Mouse (Mus musculus) induced T-regulatory cell, adult 2 months (primary cell): ENCODE measurements around the gene Mpst.
A peak's percentile ranks its signal among the peaks of the same experiment; 100 is the strongest.

Experiments used
- DNase-seq: peaks from one replicate; pipeline ENCODE4 v3.0.0-alpha.2; 2012; ENCODE audit warnings: low read depth

Mpst gene

GRCm38 (mm10) chr15:78406293-78406934 is at the start of gene Mpst:
Mpst (plus strand) TSS chr15:78406416.
- DNase-seq, result peak; percentile 95

- no peak for DNase-seq
These were observed 40.3 kb upstream of the Mpst start for GRCm38 (mm10) chr15:78365916-78366315.

- DNase-seq, result no peak
These were observed 39.3 kb upstream of the Mpst start for GRCm38 (mm10) chr15:78366875-78367274.

GRCm38 (mm10) chr15:78367811-78368210 is 38.4 kb upstream of the Mpst start:
- DNase-seq, result no peak

- peak; percentile 69 for DNase-seq
These were observed 37.3 kb upstream of the Mpst start for GRCm38 (mm10) chr15:78368926-78369346.

GRCm38 (mm10) chr15:78369641-78370040 is 36.6 kb upstream of the Mpst start:
- DNase-seq, result no peak

- DNase-seq, result no peak
These were observed 33.4 kb upstream of the Mpst start for GRCm38 (mm10) chr15:78372796-78373195.

- DNase-seq, result no peak
These were observed 32.0 kb upstream of the Mpst start for GRCm38 (mm10) chr15:78374204-78374603.

GRCm38 (mm10) chr15:78377859-78378258 is 28.4 kb upstream of the Mpst start:
- DNase-seq, result no peak

- DNase-seq, result no peak
These were observed 27.7 kb upstream of the Mpst start for GRCm38 (mm10) chr15:78378556-78378955.

- no peak for DNase-seq
These were observed 26.0 kb upstream of the Mpst start for GRCm38 (mm10) chr15:78380208-78380607.

- no peak for DNase-seq
These were observed 25.5 kb upstream of the Mpst start for GRCm38 (mm10) chr15:78380741-78381140.

GRCm38 (mm10) chr15:78382115-78382514 is 24.1 kb upstream of the Mpst start:
- DNase-seq, result no peak

- DNase-seq, result no peak
These were observed 22.6 kb upstream of the Mpst start for GRCm38 (mm10) chr15:78383450-78384219.

GRCm38 (mm10) chr15:78384220-78385116 is 21.7 kb upstream of the Mpst start:
- no peak for DNase-seq

- no peak for DNase-seq
These were observed 20.7 kb upstream of the Mpst start for GRCm38 (mm10) chr15:78385564-78385963.

GRCm38 (mm10) chr15:78390855-78391254 is 15.4 kb upstream of the Mpst start:
- DNase-seq, result peak; percentile 52

GRCm38 (mm10) chr15:78395478-78395962 is 10.7 kb upstream of the Mpst start, which contains the start of gene Tex33:
Tex33 (minus strand) TSS chr15:78395912.
- DNase-seq, result no peak

GRCm38 (mm10) chr15:78401345-78401744 is 4.9 kb upstream of the Mpst start:
- no peak for DNase-seq

GRCm38 (mm10) chr15:78401921-78402320 is 4.3 kb upstream of the Mpst start:
- DNase-seq, result no peak

GRCm38 (mm10) chr15:78402423-78402822 is 3.8 kb upstream of the Mpst start:
- no peak for DNase-seq

GRCm38 (mm10) chr15:78403301-78403741 is 2.9 kb upstream of the Mpst start:
- DNase-seq, result no peak
